Mouse (Mus musculus) liver, embryonic 15.5 days (tissue): Measurements from ENCODE around the gene Fbxw8. TPM values are rescaled to one million over a fixed set of nuclear protein-coding genes. Genes with fewer than 3 reads are reported as not detected.

Source experiments
- ATAC-seq: fragments of 200-750 bp; cut with Nextera tagmentation; 2 replicates; pipeline ENCODE4 v1.8.0; 2017; ENCODE audit warnings: moderate number of reproducible peaks, mild to moderate bottlenecking, moderate library complexity; ENCODE audit not compliant: insufficient read depth
- H3K27ac ChIP-seq: fragments of 300-500 bp; sonication (generic); replicated peaks from 2 replicates; pipeline ENCODE4 v1.5.1; 2015; ENCODE audit warnings: mild to moderate bottlenecking, inconsistent platforms
- H3K27me3 ChIP-seq: fragments of 300-500 bp; sonication (generic); 2 replicates; pipeline ENCODE4 v1.6.1; 2015; ENCODE audit warnings: mild to moderate bottlenecking, inconsistent platforms
- H3K36me3 ChIP-seq: fragments of 300-500 bp; sonication (generic); replicated peaks from 2 replicates; pipeline ENCODE4 v1.6.1; 2015; ENCODE audit warnings: moderate library complexity, mild to moderate bottlenecking, inconsistent platforms
- H3K4me1 ChIP-seq: fragments of 300-500 bp; sonication (generic); replicated peaks from 2 replicates; pipeline ENCODE4 v1.6.1; 2015; ENCODE audit warnings: inconsistent platforms
- H3K4me2 ChIP-seq: fragments of 300-500 bp; sonication (generic); 2 replicates; pipeline ENCODE4 v1.6.1; 2015; ENCODE audit warnings: moderate library complexity, mild to moderate bottlenecking, inconsistent platforms
- H3K4me3 ChIP-seq: fragments of 300-500 bp; sonication (generic); replicated peaks from 2 replicates; pipeline ENCODE4 v1.5.1; 2015; ENCODE audit warnings: mild to moderate bottlenecking, inconsistent platforms
- H3K9ac ChIP-seq: fragments of 300-500 bp; sonication (generic); 2 replicates; pipeline ENCODE4 v1.6.1; 2015; ENCODE audit warnings: moderate library complexity, mild to moderate bottlenecking, inconsistent platforms
- H3K9me3 ChIP-seq: fragments of 300-500 bp; sonication (generic); replicated peaks from 2 replicates; pipeline ENCODE4 v1.6.1; 2016; ENCODE audit warnings: inconsistent platforms
- WGBS: fragments of 180-500 bp; shearing (Covaris S2); methylation state at CpG from one replicate; pipeline ENCODE4 v1.1.7; 2015; ENCODE audit warnings: mixed read lengths; ENCODE audit not compliant: insufficient replicate concordance; 5-methylcytosine and 5-hydroxymethylcytosine counted together
- polyA plus RNA-seq: library from polyadenylated mRNA; unstranded; fragments of >200 nt; fragmentation: Nextera tagmentation; extraction: Ambion mirVana; gene quantifications from 2 replicates; pipeline ENCODE4 v1.2.1, GENCODE M21; 2015

Fbxw8 gene
- polyA plus RNA-seq, 1 experiment from 2014 or later: 7.7 TPM

GRCm38 (mm10) chr5:118061391-118061790 is 93.9 kb downstream of the Fbxw8 start:
- WGBS: 78% methylated on average over 18 of the region's 18 CpGs

GRCm38 (mm10) chr5:118059646-118060045 is 95.6 kb downstream of the Fbxw8 start:
- H3K4me2 ChIP-seq: no peak overlapping the region
- no peak for ATAC-seq
- H3K4me3 ChIP-seq: no peak overlapping the region
- no peak overlapping the region for H3K27ac ChIP-seq
- no peaks in the 10 kb centered on the region for H3K9me3 ChIP-seq
- peaks cover 2% of the 10 kb centered on the region; the same call in 1 of the 2 replicates for H3K27me3 ChIP-seq
- 0 out of 2 replicates have a peak, but pooled peaks cover 6% of the 10 kb centered on the region for H3K4me1 ChIP-seq
- H3K9ac ChIP-seq: no peak overlapping the region
- WGBS: 78% methylated on average over 9 of the region's 9 CpGs
- H3K36me3 ChIP-seq: no peaks in the 10 kb centered on the region

More at GRCm38 (mm10) chr5:118061391-118061790, 93.9 kb downstream of the Fbxw8 start:
- no peak overlapping the region for H3K27ac ChIP-seq
- H3K4me3 ChIP-seq: no peak overlapping the region
- H3K9ac ChIP-seq: no peak overlapping the region
- ATAC-seq: no peak
- no peak overlapping the region for H3K4me2 ChIP-seq
- H3K9me3 ChIP-seq: no peaks in the 10 kb centered on the region
- H3K4me1 ChIP-seq: 0 out of 2 replicates have a peak, but pooled peaks cover 6% of the 10 kb centered on the region
- H3K36me3 ChIP-seq: peaks cover 9% of the 10 kb centered on the region; the same call in 1 of the 2 replicates
- H3K27me3 ChIP-seq: peaks cover 2% of the 10 kb centered on the region; the same call in 1 of the 2 replicates

- Histone ChIP-seq H3K4me2 (no peak overlapping the region), H3K36me3 (no peaks in the 10 kb centered on the region), H3K4me3 (no peak overlapping the region), H3K9me3 (no peaks in the 10 kb centered on the region), H3K4me1 (0 out of 2 replicates have a peak, but pooled peaks cover 6% of the 10 kb centered on the region), H3K27ac (no peak overlapping the region), H3K9ac (no peak overlapping the region), H3K27me3 (peaks cover 2% of the 10 kb centered on the region; the same call in 1 of the 2 replicates)
- ATAC-seq: peak; percentile 53
- WGBS: 64% methylated on average over 10 of the region's 10 CpGs
These were observed 96.4 kb downstream of the Fbxw8 start for GRCm38 (mm10) chr5:118058858-118059257.

DNA sequence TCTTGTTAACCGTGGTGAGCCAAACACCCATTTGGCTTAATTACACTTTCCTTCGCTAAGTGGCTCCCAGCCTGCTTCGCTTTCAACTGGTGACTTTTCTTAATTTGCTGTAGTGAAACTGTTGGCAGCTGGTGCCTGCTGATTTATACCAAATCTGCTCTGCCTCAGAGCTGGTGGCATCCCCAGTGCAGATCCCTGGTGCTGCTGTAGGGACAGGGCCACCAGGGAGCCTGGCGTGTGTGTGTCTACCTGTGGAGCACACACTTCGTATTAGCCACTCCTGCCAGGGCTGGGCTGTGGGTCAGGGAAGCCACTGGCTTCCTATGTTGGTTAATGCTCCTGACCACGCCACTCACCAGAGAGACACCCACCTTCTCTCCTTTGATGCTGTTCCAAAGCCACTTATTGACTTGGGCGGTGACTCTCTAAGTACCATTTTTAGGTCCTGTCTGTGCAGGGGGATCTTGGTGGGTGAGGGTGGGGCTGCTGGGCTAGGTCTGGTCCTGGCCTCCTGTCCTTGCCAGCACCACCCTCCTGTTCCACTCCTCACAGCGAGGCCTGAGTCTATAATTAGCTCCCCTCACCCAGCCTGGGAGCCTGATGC is 97.7 kb downstream of the Fbxw8 start:
- no peaks in the 10 kb centered on the region for H3K9me3 ChIP-seq
- 0 out of 2 replicates have a peak, but pooled peaks cover 6% of the 10 kb centered on the region for H3K4me1 ChIP-seq
- ATAC-seq: no peak
- no peaks in the 10 kb centered on the region for H3K36me3 ChIP-seq
- 46% methylated on average over 8 of the region's 8 CpGs for WGBS
- H3K27me3 ChIP-seq: peaks cover 2% of the 10 kb centered on the region; the same call in 1 of the 2 replicates
- H3K4me2 ChIP-seq: no peak overlapping the region
- no peak overlapping the region for H3K9ac ChIP-seq
- no peak overlapping the region for H3K4me3 ChIP-seq
- no peak overlapping the region for H3K27ac ChIP-seq

GRCm38 (mm10) chr5:118053205-118053604 is 102.1 kb downstream of the Fbxw8 start:
- Histone ChIP-seq H3K9me3 (no peaks in the 10 kb centered on the region), H3K9ac (no peak overlapping the region), H3K4me2 (no peak overlapping the region), H3K4me3 (no peak overlapping the region), H3K36me3 (no peaks in the 10 kb centered on the region), H3K4me1 (no peaks in the 10 kb centered on the region), H3K27me3 (peaks cover 2% of the 10 kb centered on the region; the same call in 1 of the 2 replicates), H3K27ac (no peak overlapping the region)
- 70% methylated on average over 2 of the region's 2 CpGs for whole genome bisulfite sequencing
- no peak for ATAC-seq

DNA sequence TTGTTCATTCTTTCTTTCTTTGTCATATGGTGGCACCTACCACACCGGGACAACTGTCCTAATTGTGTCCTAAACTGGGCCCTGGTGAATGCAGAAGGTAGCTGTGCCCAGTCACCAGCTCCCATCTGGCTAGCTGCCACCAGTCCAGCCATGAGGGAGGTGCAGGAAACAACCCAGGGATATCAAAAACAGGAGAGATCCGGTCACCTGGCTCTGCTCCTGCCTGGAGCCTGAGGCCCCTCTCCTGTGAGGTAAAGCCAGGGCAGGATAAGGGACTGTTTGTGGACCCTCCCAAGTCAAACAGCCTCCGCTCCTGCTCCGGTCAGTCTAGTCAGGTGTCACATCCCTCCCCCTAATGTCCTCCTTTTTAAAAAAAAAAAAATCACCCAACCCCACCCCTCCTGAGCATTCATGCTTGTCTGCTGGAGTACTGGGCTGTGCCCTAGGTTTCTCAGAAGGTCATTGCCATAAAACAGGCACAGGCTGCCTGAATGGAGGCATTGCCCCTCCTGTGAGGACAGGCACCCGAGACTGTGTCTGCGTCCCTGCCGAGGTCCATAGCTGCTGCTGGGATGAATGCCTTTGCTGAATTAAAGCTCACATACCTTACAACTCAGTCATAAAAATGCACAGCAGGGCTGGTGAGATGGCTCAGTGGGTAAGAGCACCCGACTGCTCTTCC is 103.1 kb downstream of the Fbxw8 start:
- Histone ChIP-seq H3K9me3 (no peaks in the 10 kb centered on the region), H3K4me2 (no peak overlapping the region), H3K4me1 (no peaks in the 10 kb centered on the region), H3K9ac (no peak overlapping the region), H3K27me3 (no peaks in the 10 kb centered on the region), H3K27ac (no peak overlapping the region), H3K36me3 (no peaks in the 10 kb centered on the region), H3K4me3 (no peak overlapping the region)
- 65% methylated on average over 8 of the region's 8 CpGs for WGBS
- ATAC-seq: no peak

GRCm38 (mm10) chr5:118050743-118051142 is 104.5 kb downstream of the Fbxw8 start:
- Histone ChIP-seq H3K36me3 (no peaks in the 10 kb centered on the region), H3K4me1 (no peaks in the 10 kb centered on the region), H3K9ac (no peak overlapping the region), H3K27me3 (no peaks in the 10 kb centered on the region), H3K4me3 (no peak overlapping the region), H3K27ac (no peak overlapping the region), H3K4me2 (no peak overlapping the region), H3K9me3 (no peaks in the 10 kb centered on the region)
- 36% methylated on average over 4 of the region's 4 CpGs for WGBS
- no peak for ATAC-seq

GRCm38 (mm10) chr5:118048928-118049327 is 106.3 kb downstream of the Fbxw8 start:
- no peak overlapping the region for H3K9ac ChIP-seq
- peak; percentile 34; the same call in 1 of the 2 replicates for ATAC-seq
- 32% methylated on average over 5 of the region's 5 CpGs for WGBS
- H3K4me1 ChIP-seq: no peaks in the 10 kb centered on the region
- no peaks in the 10 kb centered on the region for H3K9me3 ChIP-seq
- H3K27me3 ChIP-seq: no peaks in the 10 kb centered on the region
- H3K4me3 ChIP-seq: no peak overlapping the region
- no peak overlapping the region for H3K4me2 ChIP-seq
- 0 out of 2 replicates have a peak overlapping the region, but pooled peaks have one; percentile 38 for H3K27ac ChIP-seq
- H3K36me3 ChIP-seq: no peaks in the 10 kb centered on the region

DNA sequence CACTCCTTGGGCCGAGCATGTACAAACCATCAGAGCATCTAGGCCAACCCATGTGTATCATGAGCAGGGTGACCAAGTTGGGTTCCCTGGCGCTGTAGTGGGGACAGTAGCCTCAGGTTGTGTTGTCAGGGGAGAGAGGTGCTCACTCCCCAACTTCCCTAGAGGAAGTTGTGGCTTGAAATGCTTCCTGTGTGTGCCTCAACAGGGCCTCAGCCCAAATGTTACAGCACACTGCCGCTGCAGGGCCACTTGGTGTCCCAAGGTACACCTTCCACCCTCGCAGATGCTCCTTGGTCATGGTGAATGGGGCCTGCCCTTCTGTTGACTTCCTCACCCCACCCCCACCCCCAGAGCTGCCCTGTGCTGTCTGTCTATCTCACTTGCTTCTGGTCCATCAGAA is 106.9 kb downstream of the Fbxw8 start:
- Histone ChIP-seq H3K4me2 (no peak overlapping the region), H3K27ac (0 out of 2 replicates have a peak overlapping the region, but pooled peaks have one; percentile 38), H3K36me3 (no peaks in the 10 kb centered on the region), H3K9me3 (no peaks in the 10 kb centered on the region), H3K4me1 (no peaks in the 10 kb centered on the region), H3K9ac (no peak overlapping the region), H3K27me3 (no peaks in the 10 kb centered on the region), H3K4me3 (no peak overlapping the region)
- ATAC-seq: peak; percentile 37; the same call in 1 of the 2 replicates
- WGBS: 31% methylated on average over 4 of the region's 4 CpGs

- H3K4me1 ChIP-seq: no peaks in the 10 kb centered on the region
- no peak overlapping the region for H3K9ac ChIP-seq
- no peaks in the 10 kb centered on the region for H3K27me3 ChIP-seq
- no peaks in the 10 kb centered on the region for H3K9me3 ChIP-seq
- no peak for ATAC-seq
- no peak overlapping the region for H3K4me2 ChIP-seq
- H3K27ac ChIP-seq: no peak overlapping the region
- WGBS: 69% methylated on average over 14 of the region's 14 CpGs
- no peak overlapping the region for H3K4me3 ChIP-seq
- no peaks in the 10 kb centered on the region for H3K36me3 ChIP-seq
These were observed 108.0 kb downstream of the Fbxw8 start for GRCm38 (mm10) chr5:118047091-118047757.

GRCm38 (mm10) chr5:118045385-118045784 is 109.9 kb downstream of the Fbxw8 start:
- no peaks in the 10 kb centered on the region for H3K27me3 ChIP-seq
- no peak overlapping the region for H3K4me3 ChIP-seq
- no peak overlapping the region for H3K4me2 ChIP-seq
- H3K9ac ChIP-seq: no peak overlapping the region
- H3K27ac ChIP-seq: no peak overlapping the region
- no peaks in the 10 kb centered on the region for H3K4me1 ChIP-seq
- ATAC-seq: no peak
- no peaks in the 10 kb centered on the region for H3K36me3 ChIP-seq
- WGBS: 50% methylated on average over 9 of the region's 9 CpGs
- no peaks in the 10 kb centered on the region for H3K9me3 ChIP-seq
